ENCODE assay signal across 11 mouse cellular contexts in the genomic region with DNA sequence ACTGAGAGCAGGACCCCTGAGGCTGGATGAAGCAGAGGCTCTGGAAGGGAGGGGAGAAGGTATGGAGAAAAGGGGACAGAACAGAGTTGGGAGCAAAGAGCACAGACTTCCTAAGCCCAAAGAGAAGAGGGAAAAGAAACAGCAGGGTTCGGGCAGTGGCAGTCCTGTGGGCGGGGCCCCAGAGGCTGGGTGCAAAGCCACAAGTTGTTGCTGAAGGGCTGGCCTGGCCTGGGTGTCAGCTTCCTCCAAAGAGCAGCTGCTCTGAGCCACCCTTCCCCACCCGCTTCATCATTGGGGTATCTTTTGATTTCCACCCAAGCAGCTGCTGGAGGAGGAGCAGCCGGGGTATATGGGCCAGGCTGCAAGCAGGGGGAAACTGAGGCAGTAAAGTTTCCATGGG. TPM values are rescaled to one million over a fixed set of nuclear protein-coding genes. Genes with fewer than 3 reads are reported as not detected.
DNase-seq lines count a peak whose midpoint lies in the region; ATAC-seq and TF ChIP-seq lines count a peak whose summit lies in the region.
"Had no signal": no experiment of that assay in that cellular context is flagged by ENCODE, and none has a peak within 500 bp of the region (broad histone marks: within the 10 kb centered on the region; RNA-seq: fewer than 3 reads in every experiment).

No protein-coding gene starts in this region.

- TF ChIP-seq CTCF in layer of hippocampus, adult 2 months (conservative IDR thresholded peaks at IDR 0.05) = no peak

- WGBS in heart, embryonic 13.5 days = 50% methylated on average over 4 of the region's 4 CpGs
- WGBS in limb, embryonic 13.5 days = 50% methylated on average over 4 of the region's 4 CpGs

- no peak overlapping the region for H3K4me2 ChIP-seq in heart, embryonic 13.5 days
- H3K4me2 ChIP-seq in limb, embryonic 13.5 days (replicated peaks) = 0 out of 2 replicates have a peak overlapping the region, but pooled peaks have one; percentile 1
- H3K4me2 ChIP-seq: midbrain, embryonic 12.5 days had no signal

- H3K36me3 ChIP-seq in heart, embryonic 13.5 days = peaks cover 31% of the 10 kb centered on the region
- H3K36me3 ChIP-seq in limb, embryonic 13.5 days = peaks cover 32% of the 10 kb centered on the region

- peak overlapping the region; percentile 33 for H3K9ac ChIP-seq in heart, embryonic 13.5 days
- H3K9ac ChIP-seq in limb, embryonic 13.5 days = peak overlapping the region; percentile 25; the same call in 1 of the 2 replicates
- H3K9ac ChIP-seq: midbrain, embryonic 12.5 days had no signal

- peaks cover 40% of the 10 kb centered on the region for H3K4me1 ChIP-seq in heart, embryonic 13.5 days
- H3K4me1 ChIP-seq in limb, embryonic 13.5 days = peaks cover 40% of the 10 kb centered on the region
- H3K4me1 ChIP-seq: midbrain, embryonic 12.5 days had no signal

- ATAC-seq in heart, embryonic 13.5 days (ENCODE audit: extremely low read depth, insufficient number of reproducible peaks, low FRiP score, low TSS enrichment) = no peak
- 0 out of 2 replicates have a peak, but pooled peaks have one; percentile 5 for ATAC-seq in limb, embryonic 13.5 days (ENCODE audit: low FRiP score, low read depth)

- DNase-seq in heart, adult 8-10 months (ENCODE audit: low spot score) = no peak
- peak; percentile 56 for DNase-seq in thymus, postnatal 4 days
- no peak for DNase-seq in thymus, postnatal 14 days
- DNase-seq in cerebellum, adult 8-10 months = no peak
- no peak for DNase-seq in layer of hippocampus, adult 2 months (ENCODE audit: low spot score in 2 of 2)
- DNase-seq in urinary bladder, postnatal 36 days (ENCODE audit: low spot score in 2 of 2) = no peak
- DNase-seq: B cell, adult 2 months; kidney, adult 11 months had no signal

- H3K27me3 ChIP-seq in heart, embryonic 13.5 days (replicated peaks) = peaks cover 13% of the 10 kb centered on the region; the same call in 1 of the 2 replicates
- no peaks in the 10 kb centered on the region for H3K27me3 ChIP-seq in limb, embryonic 13.5 days

- no peak overlapping the region for H3K4me3 ChIP-seq in heart, embryonic 13.5 days
- H3K4me3 ChIP-seq in limb, embryonic 13.5 days = no peak overlapping the region
- no peak overlapping the region for H3K4me3 ChIP-seq in layer of hippocampus, adult 2 months
- H3K4me3 ChIP-seq: midbrain, embryonic 12.5 days had no signal

- peak overlapping the region; percentile 86 for H3K27ac ChIP-seq in heart, embryonic 13.5 days (replicated peaks)
- peak overlapping the region; percentile 15; the same call in 1 of the 2 replicates for H3K27ac ChIP-seq in limb, embryonic 13.5 days
- H3K27ac ChIP-seq in layer of hippocampus, adult 2 months = no peak overlapping the region
- H3K27ac ChIP-seq: midbrain, embryonic 12.5 days had no signal

- no peaks in the 10 kb centered on the region for H3K9me3 ChIP-seq in heart, embryonic 13.5 days
- H3K9me3 ChIP-seq in limb, embryonic 13.5 days = no peaks in the 10 kb centered on the region
- H3K9me3 ChIP-seq: midbrain, embryonic 12.5 days had no signal

RNA-seq across cellular contexts. Expression of a gene that starts 1.2 kb away (rescaled TPM):
- polyA plus RNA-seq in heart, embryonic 13.5 days (2015; fragmentation: Nextera tagmentation; extraction: Ambion mirVana) = 1.3 and 2.2 TPM in 2 replicates
- total RNA-seq in heart, adult 8-10 months (2022) = 10 to 100 TPM in 1 of 4 experiments, 1 to 10 TPM in 3; 6.8 to 12.2 (median 8.8) TPM
- 90.2 and 93.8 TPM in 2 replicates for polyA plus RNA-seq in limb, embryonic 13.5 days (2015; fragmentation: Nextera tagmentation; extraction: Ambion mirVana)
- under 1 TPM; 0.81 to 0.84 TPM for total RNA-seq in layer of hippocampus, adult 2 months (2021)

RNA-seq across cellular contexts. Expression of a gene that starts 11.1 kb away (rescaled TPM):
- polyA plus RNA-seq in heart, embryonic 13.5 days (2015; fragmentation: Nextera tagmentation; extraction: Ambion mirVana) = 40.7 and 41.2 TPM in 2 replicates
- 10 to 100 TPM; 38.6 to 46.6 (median 44.3) TPM for total RNA-seq in heart, adult 8-10 months (2022)
- 56.6 and 61.4 TPM in 2 replicates for polyA plus RNA-seq in limb, embryonic 13.5 days (2015; fragmentation: Nextera tagmentation; extraction: Ambion mirVana)
- total RNA-seq in layer of hippocampus, adult 2 months (2021) = 10 to 100 TPM; 69.1 to 70.1 TPM

RNA-seq across cellular contexts. Expression of a gene that starts 23.0 kb away (rescaled TPM):
- polyA plus RNA-seq in heart, embryonic 13.5 days (2015; fragmentation: Nextera tagmentation; extraction: Ambion mirVana) = 160 and 181 TPM in 2 replicates
- 100 to 1,000 TPM; 288 to 326 (median 304) TPM for total RNA-seq in heart, adult 8-10 months (2022)
- 135 and 137 TPM in 2 replicates for polyA plus RNA-seq in limb, embryonic 13.5 days (2015; fragmentation: Nextera tagmentation; extraction: Ambion mirVana)
- total RNA-seq in layer of hippocampus, adult 2 months (2021) = 10 to 100 TPM; 81.9 to 86.7 TPM

RNA-seq across cellular contexts. Expression of a gene that starts 35.6 kb away (rescaled TPM):
- polyA plus RNA-seq in heart, embryonic 13.5 days (2015; fragmentation: Nextera tagmentation; extraction: Ambion mirVana) = 19.1 and 19.4 TPM in 2 replicates
- total RNA-seq in heart, adult 8-10 months (2022) = 1 to 10 TPM; 5.9 to 9.9 (median 6.0) TPM
- 36.6 and 37.0 TPM in 2 replicates for polyA plus RNA-seq in limb, embryonic 13.5 days (2015; fragmentation: Nextera tagmentation; extraction: Ambion mirVana)
- total RNA-seq in layer of hippocampus, adult 2 months (2021) = 10 to 100 TPM; 13.5 to 14.7 TPM

RNA-seq across cellular contexts. Expression of a gene that starts 39.1 kb away (rescaled TPM):
- polyA plus RNA-seq in heart, embryonic 13.5 days (2015; fragmentation: Nextera tagmentation; extraction: Ambion mirVana) = 32.8 and 36.1 TPM in 2 replicates
- total RNA-seq in heart, adult 8-10 months (2022) = 10 to 100 TPM; 30.7 to 39.3 (median 35.2) TPM
- polyA plus RNA-seq in limb, embryonic 13.5 days (2015; fragmentation: Nextera tagmentation; extraction: Ambion mirVana) = 49.9 and 51.8 TPM in 2 replicates
- 100 to 1,000 TPM; 132 to 133 TPM for total RNA-seq in layer of hippocampus, adult 2 months (2021)

Comparison
In these comparisons a context has a peak if more than half of its experiments do, and no peak if none do; other contexts are left out.
1. RNA of a gene that starts 1.2 kb away (total RNA-seq): 6.8 to 12.2 TPM in heart, adult 8-10 months; 0.81 to 0.84 TPM in layer of hippocampus, adult 2 months; every median in the first group is over 4 times any median in the second.